Mouse (Mus musculus) spleen, adult 2 months (tissue): ENCODE results near the gene Nprl3.

Experiments
- CTCF ChIP-seq: fragments of 200-500 bp; IDR thresholded peaks from 2 replicates; pipeline ENCODE4 v1.5.1; 2011; ENCODE audit warnings: mild to moderate bottlenecking, inconsistent platforms; ENCODE audit not compliant: insufficient read depth, insufficient read length, insufficient replicate concordance; ENCODE audit errors: extremely low read depth
- POLR2A ChIP-seq: fragments of 200-500 bp; IDR thresholded peaks from 2 replicates; pipeline ENCODE4 v1.6.1; 2011; ENCODE audit warnings: low read depth, low read length, inconsistent platforms

- TF ChIP-seq CTCF, result no peak; the same call in 1 of the 2 replicates
- peak; percentile 47 for TF ChIP-seq POLR2A
Observed at GRCm38 (mm10) chr11:32205058-32205873, 62.2 kb downstream of the Nprl3 start, which contains the start of gene Snrnp25.
